Mouse (Mus musculus): ENCODE results near the gene 4930404H24Rik. TPM values are rescaled to one million over a fixed set of nuclear protein-coding genes. Genes with fewer than 3 reads are reported as not detected.

4930404H24Rik gene
- polyA plus RNA-seq, 1 experiment from 2014 or later: not detected

DNA sequence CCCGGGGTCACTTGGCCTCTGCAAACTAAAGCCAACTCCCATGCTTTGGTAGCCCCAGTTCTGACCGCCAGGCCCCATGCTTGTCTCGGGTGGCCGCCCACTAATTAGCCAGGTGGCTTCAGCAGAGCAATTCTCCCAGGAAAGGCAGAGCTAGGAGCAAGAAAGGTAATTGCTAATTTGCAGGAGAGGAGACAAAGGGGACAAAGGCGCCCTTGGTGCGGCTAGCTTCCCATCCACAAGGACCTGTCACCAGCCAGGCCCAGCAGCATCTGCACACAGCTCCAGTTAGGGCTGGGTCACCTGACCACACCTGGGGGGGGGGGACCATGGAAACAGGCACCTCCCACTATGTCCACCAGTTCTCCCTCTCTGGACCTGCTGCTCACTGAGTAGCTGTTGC is 19.0 kb downstream of the 4930404H24Rik start:
- H3K9ac ChIP-seq (ENCODE audit: low read length): no peak overlapping the region
- H3K4me2 ChIP-seq (ENCODE audit: low read length): no peak overlapping the region
- no peak for ATAC-seq (ENCODE audit: insufficient number of reproducible peaks, insufficient read depth, low FRiP score, low read depth)
- H3K36me3 ChIP-seq (ENCODE audit: control insufficient read depth, insufficient read depth, low read length): no peaks in the 10 kb centered on the region
- H3K4me1 ChIP-seq (ENCODE audit: control insufficient read depth in 2 of 2, insufficient read depth in 2 of 2, low read length in 2 of 2): peaks cover 18 to 37% of the 10 kb centered on the region in 2 experiments; a peak in 3 of 4 replicates
- no peaks in the 10 kb centered on the region for H3K27me3 ChIP-seq (ENCODE audit: control insufficient read depth, insufficient read depth, low read length)
- H3K4me3 ChIP-seq (ENCODE audit: control insufficient read depth in 1 of 2, insufficient read depth in 1 of 2, low read depth in 1 of 2, low read length in 2 of 2): no peak overlapping the region
- 79% methylated on average over 6 of the region's 6 CpGs for WGBS
- H3K27ac ChIP-seq (replicated peaks in 1 of 2; ENCODE audit: control insufficient read depth in 1 of 2, insufficient read depth in 1 of 2, low read depth in 2 of 2, low read length in 2 of 2): no peak overlapping the region
- no peaks in the 10 kb centered on the region for H3K9me3 ChIP-seq (ENCODE audit: control insufficient read depth, low read length)

GRCm38 (mm10) chr2:153512416-153513323 is 20.1 kb downstream of the 4930404H24Rik start:
- no peaks in the 10 kb centered on the region for H3K36me3 ChIP-seq (ENCODE audit: control insufficient read depth, insufficient read depth, low read length)
- no peak for ATAC-seq (ENCODE audit: insufficient number of reproducible peaks, insufficient read depth, low FRiP score, low read depth)
- WGBS: 76% methylated on average over 14 of the region's 14 CpGs
- H3K4me2 ChIP-seq (ENCODE audit: low read length): no peak overlapping the region
- H3K9ac ChIP-seq (ENCODE audit: low read length): no peak overlapping the region
- H3K27ac ChIP-seq (replicated peaks in 1 of 2; ENCODE audit: control insufficient read depth in 1 of 2, insufficient read depth in 1 of 2, low read depth in 2 of 2, low read length in 2 of 2): no peak overlapping the region
- H3K4me3 ChIP-seq (ENCODE audit: control insufficient read depth in 1 of 2, insufficient read depth in 1 of 2, low read depth in 1 of 2, low read length in 2 of 2): no peak overlapping the region
- peaks cover 28 to 42% of the 10 kb centered on the region in 2 experiments for H3K4me1 ChIP-seq (ENCODE audit: control insufficient read depth in 2 of 2, insufficient read depth in 2 of 2, low read length in 2 of 2)
- no peaks in the 10 kb centered on the region for H3K27me3 ChIP-seq (ENCODE audit: control insufficient read depth, insufficient read depth, low read length)
- H3K9me3 ChIP-seq (ENCODE audit: control insufficient read depth, low read length): no peaks in the 10 kb centered on the region

- H3K4me1 ChIP-seq (ENCODE audit: control insufficient read depth in 2 of 2, insufficient read depth in 2 of 2, low read length in 2 of 2): peaks cover 27 to 36% of the 10 kb centered on the region in 2 experiments
- H3K4me3 ChIP-seq (ENCODE audit: control insufficient read depth in 1 of 2, insufficient read depth in 1 of 2, low read depth in 1 of 2, low read length in 2 of 2): no peak overlapping the region
- no peak overlapping the region for H3K9ac ChIP-seq (ENCODE audit: low read length)
- no peaks in the 10 kb centered on the region for H3K27me3 ChIP-seq (ENCODE audit: control insufficient read depth, insufficient read depth, low read length)
- no peaks in the 10 kb centered on the region for H3K36me3 ChIP-seq (ENCODE audit: control insufficient read depth, insufficient read depth, low read length)
- WGBS: 91% methylated on average over 3 of the region's 3 CpGs
- ATAC-seq (ENCODE audit: insufficient number of reproducible peaks, insufficient read depth, low FRiP score, low read depth): no peak
- no peak overlapping the region for H3K4me2 ChIP-seq (ENCODE audit: low read length)
- H3K9me3 ChIP-seq (ENCODE audit: control insufficient read depth, low read length): no peaks in the 10 kb centered on the region
- no peak overlapping the region for H3K27ac ChIP-seq (replicated peaks in 1 of 2; ENCODE audit: control insufficient read depth in 1 of 2, insufficient read depth in 1 of 2, low read depth in 2 of 2, low read length in 2 of 2)
These were observed 21.4 kb downstream of the 4930404H24Rik start for GRCm38 (mm10) chr2:153513983-153514382.

- 73% methylated on average over 14 of the region's 14 CpGs for WGBS
- Histone ChIP-seq H3K27ac (replicated peaks in 1 of 2; ENCODE audit: control insufficient read depth in 1 of 2, insufficient read depth in 1 of 2, low read depth in 2 of 2, low read length in 2 of 2) (no peak overlapping the region), H3K9me3 (ENCODE audit: control insufficient read depth, low read length) (no peaks in the 10 kb centered on the region), H3K9ac (ENCODE audit: low read length) (no peak overlapping the region), H3K4me2 (ENCODE audit: low read length) (no peak overlapping the region), H3K4me1 (ENCODE audit: control insufficient read depth in 2 of 2, insufficient read depth in 2 of 2, low read length in 2 of 2) (peaks cover 21 to 29% of the 10 kb centered on the region in 2 experiments), H3K27me3 (ENCODE audit: control insufficient read depth, insufficient read depth, low read length) (no peaks in the 10 kb centered on the region), H3K4me3 (ENCODE audit: control insufficient read depth in 1 of 2, insufficient read depth in 1 of 2, low read depth in 1 of 2, low read length in 2 of 2) (no peak overlapping the region), H3K36me3 (ENCODE audit: control insufficient read depth, insufficient read depth, low read length) (no peaks in the 10 kb centered on the region)
- ATAC-seq (ENCODE audit: insufficient number of reproducible peaks, insufficient read depth, low FRiP score, low read depth): no peak
These were observed 22.1 kb downstream of the 4930404H24Rik start for GRCm38 (mm10) chr2:153514497-153515380.

- Histone ChIP-seq H3K27ac (replicated peaks in 1 of 2; ENCODE audit: control insufficient read depth in 1 of 2, insufficient read depth in 1 of 2, low read depth in 2 of 2, low read length in 2 of 2) (no peak overlapping the region), H3K9ac (ENCODE audit: low read length) (no peak overlapping the region), H3K9me3 (ENCODE audit: control insufficient read depth, low read length) (no peaks in the 10 kb centered on the region), H3K4me2 (ENCODE audit: low read length) (no peak overlapping the region), H3K36me3 (ENCODE audit: control insufficient read depth, insufficient read depth, low read length) (no peaks in the 10 kb centered on the region), H3K4me1 (ENCODE audit: control insufficient read depth in 2 of 2, insufficient read depth in 2 of 2, low read length in 2 of 2) (peaks cover 20 to 28% of the 10 kb centered on the region in 2 experiments), H3K4me3 (ENCODE audit: control insufficient read depth in 1 of 2, insufficient read depth in 1 of 2, low read depth in 1 of 2, low read length in 2 of 2) (no peak overlapping the region), H3K27me3 (ENCODE audit: control insufficient read depth, insufficient read depth, low read length) (no peaks in the 10 kb centered on the region)
- WGBS: 87% methylated on average over 6 of the region's 6 CpGs
- no peak for ATAC-seq (ENCODE audit: insufficient number of reproducible peaks, insufficient read depth, low FRiP score, low read depth)
These were observed 23.0 kb downstream of the 4930404H24Rik start for GRCm38 (mm10) chr2:153515582-153515981.

DNA sequence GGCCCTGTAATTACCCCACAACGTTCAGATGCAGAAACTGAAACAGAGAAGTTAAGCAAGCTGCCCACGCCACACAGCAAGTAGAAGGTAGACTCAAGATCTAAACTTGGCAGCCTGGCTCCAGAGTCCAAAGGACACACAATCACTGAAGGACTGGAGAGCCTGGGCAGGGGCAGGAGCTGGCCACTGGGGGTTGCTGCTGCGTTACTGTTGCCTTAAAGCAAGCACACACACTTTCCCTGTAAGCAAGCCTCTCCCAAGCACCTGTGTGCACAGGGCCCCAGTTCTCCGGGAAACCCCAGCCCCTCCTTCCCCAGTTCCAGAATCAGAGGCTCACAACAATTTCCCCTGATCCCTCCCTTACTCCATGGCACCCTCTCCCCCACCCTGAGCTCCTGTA is 24.4 kb downstream of the 4930404H24Rik start:
- 0 out of 2 replicates have a peak, but pooled peaks have one; percentile 6 for ATAC-seq (ENCODE audit: insufficient number of reproducible peaks, insufficient read depth, low FRiP score, low read depth)
- no peaks in the 10 kb centered on the region for H3K27me3 ChIP-seq (ENCODE audit: control insufficient read depth, insufficient read depth, low read length)
- no peak overlapping the region for H3K27ac ChIP-seq (replicated peaks in 1 of 2; ENCODE audit: control insufficient read depth in 1 of 2, insufficient read depth in 1 of 2, low read depth in 2 of 2, low read length in 2 of 2)
- WGBS: 40% methylated on average over 4 of the region's 4 CpGs
- no peak overlapping the region; the same call in 1 of the 2 replicates for H3K9ac ChIP-seq (ENCODE audit: low read length)
- peaks cover 23 to 36% of the 10 kb centered on the region in 2 experiments for H3K4me1 ChIP-seq (ENCODE audit: control insufficient read depth in 2 of 2, insufficient read depth in 2 of 2, low read length in 2 of 2)
- no peaks in the 10 kb centered on the region for H3K9me3 ChIP-seq (ENCODE audit: control insufficient read depth, low read length)
- no peak overlapping the region for H3K4me3 ChIP-seq (ENCODE audit: control insufficient read depth in 1 of 2, insufficient read depth in 1 of 2, low read depth in 1 of 2, low read length in 2 of 2)
- no peaks in the 10 kb centered on the region for H3K36me3 ChIP-seq (ENCODE audit: control insufficient read depth, insufficient read depth, low read length)
- H3K4me2 ChIP-seq (ENCODE audit: low read length): no peak overlapping the region

DNA sequence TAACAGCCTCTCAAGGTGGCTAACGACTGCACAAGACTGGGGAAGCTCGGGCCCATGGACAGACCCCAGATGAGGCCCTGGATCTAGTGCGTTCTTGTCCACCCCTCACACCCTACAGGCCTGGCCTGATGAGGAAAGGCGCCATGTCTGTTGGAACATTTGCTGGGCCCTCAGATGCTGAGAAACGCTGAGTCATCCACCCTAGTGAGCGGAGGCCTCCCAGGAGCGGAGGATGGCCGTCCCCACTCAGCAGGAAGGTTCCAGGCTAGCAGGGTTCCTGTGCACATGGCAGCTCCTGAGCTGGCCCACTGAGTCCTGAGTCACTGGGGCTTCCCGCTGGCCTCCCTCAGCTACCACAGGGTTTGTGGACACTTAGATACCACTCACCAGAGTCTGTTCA is 27.5 kb downstream of the 4930404H24Rik start:
- H3K4me3 ChIP-seq (ENCODE audit: control insufficient read depth in 1 of 2, insufficient read depth in 1 of 2, low read depth in 1 of 2, low read length in 2 of 2): no peak overlapping the region
- H3K36me3 ChIP-seq (ENCODE audit: control insufficient read depth, insufficient read depth, low read length): no peaks in the 10 kb centered on the region
- no peaks in the 10 kb centered on the region for H3K9me3 ChIP-seq (ENCODE audit: control insufficient read depth, low read length)
- H3K4me2 ChIP-seq (ENCODE audit: low read length): no peak overlapping the region
- ATAC-seq (ENCODE audit: insufficient number of reproducible peaks, insufficient read depth, low FRiP score, low read depth): no peak
- H3K4me1 ChIP-seq (ENCODE audit: control insufficient read depth in 2 of 2, insufficient read depth in 2 of 2, low read length in 2 of 2): peaks cover 28 to 40% of the 10 kb centered on the region in 2 experiments
- H3K27me3 ChIP-seq (ENCODE audit: control insufficient read depth, insufficient read depth, low read length): no peaks in the 10 kb centered on the region
- WGBS: 78% methylated on average over 9 of the region's 9 CpGs
- H3K9ac ChIP-seq (ENCODE audit: low read length): no peak overlapping the region
- H3K27ac ChIP-seq (replicated peaks in 1 of 2; ENCODE audit: control insufficient read depth in 1 of 2, insufficient read depth in 1 of 2, low read depth in 2 of 2, low read length in 2 of 2): no peak overlapping the region
